Mouse (Mus musculus) heart, postnatal 0 days (tissue): ENCODE data around the gene Atp11c.

Experiments used
- CTCF ChIP-seq: IDR thresholded peaks from 2 replicates; pipeline ENCODE4 v1.5.1; 2016; ENCODE audit warnings: antibody characterized with exemption, control low read depth, low read depth
- EP300 ChIP-seq: IDR thresholded peaks from 2 replicates; pipeline ENCODE4 v1.6.1; 2016; ENCODE audit warnings: antibody characterized with exemption, low read depth

DNA sequence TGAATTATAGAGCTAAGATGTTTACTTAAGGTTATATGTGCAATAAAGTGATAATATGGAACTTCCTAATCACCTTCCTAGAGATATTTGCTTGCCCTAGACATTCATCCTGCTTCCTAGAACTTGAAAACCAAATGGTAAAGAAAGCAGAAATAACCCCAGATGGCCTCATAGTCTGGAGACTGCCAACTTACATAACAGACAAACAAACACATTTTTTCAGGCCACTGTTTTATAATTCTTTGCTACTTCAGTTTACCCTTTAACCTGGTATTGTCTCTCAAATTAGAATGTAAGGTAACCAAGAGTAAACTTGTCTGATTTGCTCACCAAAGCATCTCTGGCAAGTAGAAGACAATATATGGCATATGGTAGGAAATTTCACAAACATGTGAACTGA lies 212.1 kb downstream of the Atp11c start:
- TF ChIP-seq CTCF (no peak), EP300 (no peak)
